9 mouse cellular contexts compared by ENCODE assay signal in the genomic region with DNA sequence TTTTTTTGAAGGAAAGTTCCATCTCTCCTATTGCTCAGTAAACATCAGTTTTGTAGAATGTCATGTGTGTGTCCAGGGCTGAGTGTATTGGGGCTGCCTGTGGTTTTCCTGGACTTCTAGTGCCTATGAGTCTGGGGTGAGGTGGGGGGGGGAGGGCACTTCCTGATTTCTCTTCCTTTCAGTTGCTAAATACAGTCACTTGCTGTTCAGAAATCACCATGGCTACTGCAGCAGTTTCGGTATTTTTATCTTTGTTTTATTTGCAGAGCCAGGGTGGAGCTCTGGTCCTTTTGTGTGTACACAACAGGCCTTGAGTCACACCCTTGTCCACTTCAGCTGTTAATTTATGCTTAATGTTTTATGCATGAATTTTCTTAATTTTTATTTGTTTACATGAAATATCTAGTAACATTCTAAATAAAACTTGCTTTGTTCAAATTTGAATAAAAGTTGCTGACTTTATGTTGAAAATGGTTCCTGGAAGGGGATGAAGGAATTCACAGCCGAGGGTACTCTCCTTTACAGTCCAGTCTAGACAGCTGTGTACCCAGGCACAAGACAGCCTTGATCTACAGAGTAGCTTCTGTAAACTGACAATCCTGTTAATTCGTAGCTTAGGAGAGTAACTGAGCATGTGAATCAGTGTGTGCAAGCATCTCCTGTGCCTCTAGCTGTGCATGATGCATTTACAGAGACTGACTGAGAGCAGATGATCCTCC.
DNase-seq lines count a peak whose midpoint lies in the region; ATAC-seq lines count a peak whose summit lies in the region.
"Had no signal": no experiment of that assay in that cellular context is flagged by ENCODE, and none has a peak within 500 bp of the region (broad histone marks: within the 10 kb centered on the region; RNA-seq: fewer than 3 reads in every experiment).

No protein-coding gene starts in this region.

- 38% methylated on average over 3 of the region's 3 CpGs for WGBS in neural tube, embryonic 11.5 days
- 8% methylated on average over 3 of the region's 3 CpGs for WGBS in forebrain, embryonic 15.5 days
- 7% methylated on average over 3 of the region's 3 CpGs for WGBS in midbrain, embryonic 13.5 days

- no peaks in the 10 kb centered on the region for H3K27me3 ChIP-seq in neural tube, embryonic 11.5 days (ENCODE audit: control insufficient read depth, insufficient read depth, low read length)
- no peaks in the 10 kb centered on the region for H3K27me3 ChIP-seq in forebrain, embryonic 15.5 days
- no peaks in the 10 kb centered on the region for H3K27me3 ChIP-seq in midbrain, embryonic 13.5 days
- H3K27me3 ChIP-seq: embryonic facial prominence, embryonic 13.5 days had no signal

- H3K36me3 ChIP-seq in neural tube, embryonic 11.5 days (ENCODE audit: control insufficient read depth, insufficient read depth, low read length): no peaks in the 10 kb centered on the region
- H3K36me3 ChIP-seq in forebrain, embryonic 15.5 days: no peaks in the 10 kb centered on the region
- H3K36me3 ChIP-seq in midbrain, embryonic 13.5 days: no peaks in the 10 kb centered on the region
- H3K36me3 ChIP-seq: embryonic facial prominence, embryonic 13.5 days had no signal

- H3K9ac ChIP-seq in neural tube, embryonic 11.5 days (ENCODE audit: low read length): no peak overlapping the region
- no peak overlapping the region for H3K9ac ChIP-seq in forebrain, embryonic 15.5 days (replicated peaks)
- H3K9ac ChIP-seq in midbrain, embryonic 13.5 days (replicated peaks): no peak overlapping the region
- H3K9ac ChIP-seq: embryonic facial prominence, embryonic 13.5 days had no signal

- H3K4me2 ChIP-seq in neural tube, embryonic 11.5 days (ENCODE audit: low read depth): no peak overlapping the region
- no peak overlapping the region for H3K4me2 ChIP-seq in forebrain, embryonic 15.5 days (replicated peaks)
- no peak overlapping the region for H3K4me2 ChIP-seq in midbrain, embryonic 13.5 days (replicated peaks)
- H3K4me2 ChIP-seq: embryonic facial prominence, embryonic 13.5 days had no signal

- peak; percentile 90 for ATAC-seq in neural tube, embryonic 11.5 days (ENCODE audit: insufficient read depth, low FRiP score, low TSS enrichment)
- peak; percentile 62 for ATAC-seq in forebrain, embryonic 15.5 days (replicated peaks)
- ATAC-seq in midbrain, embryonic 13.5 days: peak; percentile 89

- H3K27ac ChIP-seq in neural tube, embryonic 11.5 days (ENCODE audit: low read depth, low read length): no peak overlapping the region
- no peak overlapping the region for H3K27ac ChIP-seq in forebrain, embryonic 15.5 days (replicated peaks)
- H3K27ac ChIP-seq in midbrain, embryonic 13.5 days: peak overlapping the region; percentile 36; the same call in 1 of the 2 replicates
- H3K27ac ChIP-seq: embryonic facial prominence, embryonic 13.5 days had no signal

- DNase-seq in neural tube, embryonic 11.5 days (ENCODE audit: low spot score): peak; percentile 44
- DNase-seq in neural tube, embryonic 10.5 days (ENCODE audit: extremely low spot score, low spot score): no peak
- DNase-seq in layer of hippocampus, adult 9-10 months (ENCODE audit: low spot score): peak; percentile 32
- DNase-seq in ovary, adult 18-20 months (ENCODE audit: low spot score): no peak
- DNase-seq in urinary bladder, postnatal 25 days (ENCODE audit: low spot score): no peak
- no peak for DNase-seq in ovary, postnatal 36 days (ENCODE audit: low spot score)

- H3K9me3 ChIP-seq in neural tube, embryonic 11.5 days (ENCODE audit: control insufficient read depth, low read length): no peaks in the 10 kb centered on the region
- no peaks in the 10 kb centered on the region for H3K9me3 ChIP-seq in forebrain, embryonic 15.5 days
- no peaks in the 10 kb centered on the region for H3K9me3 ChIP-seq in midbrain, embryonic 13.5 days
- H3K9me3 ChIP-seq: embryonic facial prominence, embryonic 13.5 days had no signal

- peaks cover 2% of the 10 kb centered on the region; the same call in 1 of the 2 replicates for H3K4me1 ChIP-seq in neural tube, embryonic 11.5 days (ENCODE audit: control insufficient read depth, insufficient read depth, low read length)
- H3K4me1 ChIP-seq in forebrain, embryonic 15.5 days: peaks cover 7% of the 10 kb centered on the region
- peaks cover 18% of the 10 kb centered on the region for H3K4me1 ChIP-seq in midbrain, embryonic 13.5 days (replicated peaks)
- H3K4me1 ChIP-seq: embryonic facial prominence, embryonic 13.5 days had no signal

- no peak overlapping the region for H3K4me3 ChIP-seq in neural tube, embryonic 11.5 days (ENCODE audit: low read depth, low read length)
- no peak overlapping the region for H3K4me3 ChIP-seq in forebrain, embryonic 15.5 days
- no peak overlapping the region for H3K4me3 ChIP-seq in midbrain, embryonic 13.5 days (replicated peaks)
- H3K4me3 ChIP-seq: embryonic facial prominence, embryonic 13.5 days had no signal

Comparison
In these comparisons a context has a peak if more than half of its experiments do, and no peak if none do; other contexts are left out.
1. DNase-seq: peak in neural tube, embryonic 11.5 days (single experiment) and layer of hippocampus, adult 9-10 months (single experiment); none in neural tube, embryonic 10.5 days (single experiment), ovary, adult 18-20 months (single experiment), urinary bladder, postnatal 25 days (single experiment) and ovary, postnatal 36 days (single experiment).
2. Peak in every context shown above with its lines, with median percentiles within 50 percentile points of each other: ATAC-seq.